Mouse (Mus musculus): ENCODE data around the gene Gm5269. TPM values are rescaled to one million over a fixed set of nuclear protein-coding genes. Genes with fewer than 3 reads are reported as not detected.

Gm5269 gene
- polyA plus RNA-seq (2012; rRNA removed), result 0.10 and 0.23 TPM in 2 replicates

GRCm38 (mm10) chr1:45890173-45890572, at the start of gene Gm5269:
Gene Gm5269, minus strand, starts transcription at chr1:45890273.

DNA sequence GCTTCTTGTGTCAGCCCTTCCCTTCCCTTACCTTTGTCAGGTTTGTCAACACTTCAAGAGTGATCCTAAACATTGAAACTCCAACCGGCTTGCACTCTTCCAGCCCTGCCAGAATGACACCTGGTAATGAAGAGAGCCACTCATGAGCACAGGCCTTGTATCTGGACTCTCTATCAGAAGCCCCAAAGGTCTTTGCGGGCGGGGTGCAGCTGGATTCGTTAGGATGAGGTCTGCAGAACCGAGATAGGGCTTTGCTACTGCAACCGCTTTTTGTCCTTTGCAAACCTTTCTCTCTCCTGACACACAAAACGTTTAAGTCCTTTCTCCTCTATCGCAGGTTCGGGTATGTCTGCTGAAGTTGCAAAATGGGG, 36.3 kb upstream of the Gm5269 start, which contains the start of gene Slc40a1:
Gene Slc40a1 (minus strand): TSS at position 131 of the 371 bp plus-strand sequence.

Other genes with a start within 250 kb of the Gm5269 start
- gene Wdr75, start 95.1 kb downstream of the Gm5269 start, polyA plus RNA-seq (2012; rRNA removed), result 28.8 and 34.0 TPM in 2 replicates
- 40.9 and 55.5 TPM in 2 replicates for gene Slc40a1, start 36.2 kb upstream of the Gm5269 start, polyA plus RNA-seq (2012; rRNA removed)
- 0.06 and 0.16 TPM in 2 replicates for gene Dnah7b, start 176.0 kb upstream of the Gm5269 start, polyA plus RNA-seq (2012; rRNA removed)

Data from liver, embryonic 14 days (tissue).